Mouse (Mus musculus) brain, embryonic 14.5 days (tissue): ENCODE results near the gene Nacc1.

ENCODE experiments used
- CTCF ChIP-seq: fragments of 200-500 bp; IDR thresholded peaks from 2 replicates; pipeline ENCODE4 v1.5.1; 2012; ENCODE audit warnings: inconsistent platforms, mild to moderate bottlenecking, moderate library complexity, borderline replicate concordance; ENCODE audit not compliant: insufficient read depth, insufficient read length; ENCODE audit errors: extremely low read depth
- POLR2A ChIP-seq: fragments of 200-500 bp; IDR thresholded peaks from 2 replicates; pipeline ENCODE4 v1.6.1; 2012; ENCODE audit warnings: mild to moderate bottlenecking, inconsistent platforms, borderline replicate concordance; ENCODE audit not compliant: poor library complexity, insufficient read depth, insufficient read length, severe bottlenecking; ENCODE audit errors: extremely low read depth

DNA sequence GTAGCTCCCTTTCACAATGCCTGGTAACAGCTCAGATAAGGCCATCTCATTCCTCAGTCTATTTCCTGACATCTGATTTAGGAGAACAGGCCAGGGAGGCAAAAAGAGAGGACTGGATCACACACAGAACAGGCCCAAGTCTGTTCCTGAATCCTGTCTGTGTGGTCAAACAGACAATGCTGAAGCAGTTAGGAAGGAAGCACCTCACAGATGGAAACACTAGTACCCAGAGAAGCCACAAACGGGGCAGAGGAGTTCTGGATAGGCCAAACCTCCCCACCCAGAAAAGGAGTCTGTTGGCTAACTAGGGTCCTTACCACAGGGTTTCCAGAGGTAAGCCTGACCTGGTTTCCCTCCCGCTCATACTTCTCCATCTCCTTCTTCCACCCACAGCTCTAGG, 5.4 kb downstream of the Nacc1 start:
- no peak for TF ChIP-seq CTCF
- no peak for TF ChIP-seq POLR2A
